Mouse (Mus musculus): ENCODE data around the gene Aqp9. TPM values are rescaled to one million over a fixed set of nuclear protein-coding genes. Genes with fewer than 3 reads are reported as not detected.

Gene Aqp9
- polyA plus RNA-seq, 1 experiment from 2014 or later, result 1.3 TPM

DNA sequence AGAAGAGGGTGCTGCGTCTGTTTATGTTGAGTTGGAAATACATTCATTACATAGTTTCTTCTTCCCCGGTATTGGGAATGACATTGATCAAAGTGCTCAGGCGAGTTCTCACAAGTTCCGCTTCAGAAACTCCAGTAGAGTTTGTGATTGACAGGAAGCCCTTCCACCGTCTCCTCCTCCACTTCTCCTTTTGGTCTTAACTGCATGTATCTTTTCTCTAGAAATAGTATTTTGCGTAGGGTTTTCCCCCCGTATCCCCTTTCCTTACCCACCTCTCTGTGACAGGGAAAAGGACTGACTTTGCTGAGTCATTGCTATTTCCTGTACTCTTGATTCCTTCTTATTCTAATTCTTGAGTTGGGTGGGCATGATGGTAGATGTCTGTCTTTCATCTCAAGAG lies 18.9 kb upstream of the Aqp9 start:
- H3K4me1 ChIP-seq (replicated peaks), result peaks cover 3% of the 10 kb centered on the region; the same call in 1 of the 2 replicates
- no peaks in the 10 kb centered on the region for H3K9me3 ChIP-seq
- no peaks in the 10 kb centered on the region for H3K36me3 ChIP-seq
- H3K27me3 ChIP-seq, result no peaks in the 10 kb centered on the region
- H3K4me2 ChIP-seq, result no peak overlapping the region
- 92% methylated on average over 7 of the region's 7 CpGs for WGBS
- ATAC-seq (ENCODE audit: low FRiP score, low read depth), result no peak
- H3K4me3 ChIP-seq, result no peak overlapping the region
- no peak overlapping the region for H3K9ac ChIP-seq
- no peak overlapping the region for H3K27ac ChIP-seq (replicated peaks)

DNA sequence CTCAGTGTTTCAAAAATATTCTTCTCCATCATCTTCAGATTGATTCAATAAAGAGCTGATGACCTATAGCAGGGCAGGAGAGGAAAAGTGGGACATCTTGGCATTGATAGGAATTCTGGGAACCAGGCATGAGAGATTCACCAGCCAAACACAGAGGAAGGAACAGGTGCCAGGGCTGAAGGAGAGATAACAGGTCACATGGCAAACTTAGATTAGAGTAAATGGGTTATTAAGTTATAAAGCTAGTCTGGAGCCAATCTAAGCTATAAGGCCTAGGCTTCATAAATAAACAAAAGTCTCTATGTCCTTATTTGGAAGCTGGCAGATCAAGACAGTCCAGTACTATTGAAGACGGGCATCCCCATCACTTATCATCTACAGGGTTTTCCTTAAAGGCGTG lies 17.3 kb upstream of the Aqp9 start:
- H3K4me2 ChIP-seq, result no peak overlapping the region
- ATAC-seq (ENCODE audit: low FRiP score, low read depth), result no peak
- no peak overlapping the region for H3K27ac ChIP-seq (replicated peaks)
- H3K4me3 ChIP-seq, result no peak overlapping the region
- H3K9me3 ChIP-seq, result no peaks in the 10 kb centered on the region
- H3K4me1 ChIP-seq (replicated peaks), result peaks cover 3% of the 10 kb centered on the region; the same call in 1 of the 2 replicates
- no peaks in the 10 kb centered on the region for H3K27me3 ChIP-seq
- H3K9ac ChIP-seq, result no peak overlapping the region
- H3K36me3 ChIP-seq, result no peaks in the 10 kb centered on the region
- WGBS, result 90% methylated on average over 2 of the region's 2 CpGs

DNA sequence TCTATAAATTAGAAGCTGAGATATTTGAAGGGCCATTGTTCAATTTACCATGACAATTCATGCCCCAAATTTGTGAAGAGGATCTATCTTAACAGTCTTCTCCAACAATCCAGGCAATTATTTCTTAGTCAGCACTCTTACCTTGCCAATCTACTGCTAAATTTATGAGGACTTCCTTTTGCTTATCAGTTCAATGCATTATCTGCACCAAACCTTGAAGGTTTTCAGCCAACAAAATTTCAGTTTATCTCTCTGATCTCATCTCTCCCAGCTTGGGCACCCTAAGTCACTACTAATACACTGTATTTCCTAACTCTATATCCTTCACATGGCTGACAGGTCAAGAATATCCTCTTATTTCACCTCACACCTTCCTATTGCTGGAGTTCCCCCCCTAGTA lies 16.8 kb upstream of the Aqp9 start:
- H3K4me2 ChIP-seq, result no peak overlapping the region
- peaks cover 3% of the 10 kb centered on the region; the same call in 1 of the 2 replicates for H3K4me1 ChIP-seq (replicated peaks)
- H3K36me3 ChIP-seq, result no peaks in the 10 kb centered on the region
- no peak overlapping the region for H3K4me3 ChIP-seq
- no peaks in the 10 kb centered on the region for H3K9me3 ChIP-seq
- H3K27ac ChIP-seq (replicated peaks), result no peak overlapping the region
- no peak for ATAC-seq (ENCODE audit: low FRiP score, low read depth)
- no peaks in the 10 kb centered on the region for H3K27me3 ChIP-seq
- no peak overlapping the region for H3K9ac ChIP-seq

DNA sequence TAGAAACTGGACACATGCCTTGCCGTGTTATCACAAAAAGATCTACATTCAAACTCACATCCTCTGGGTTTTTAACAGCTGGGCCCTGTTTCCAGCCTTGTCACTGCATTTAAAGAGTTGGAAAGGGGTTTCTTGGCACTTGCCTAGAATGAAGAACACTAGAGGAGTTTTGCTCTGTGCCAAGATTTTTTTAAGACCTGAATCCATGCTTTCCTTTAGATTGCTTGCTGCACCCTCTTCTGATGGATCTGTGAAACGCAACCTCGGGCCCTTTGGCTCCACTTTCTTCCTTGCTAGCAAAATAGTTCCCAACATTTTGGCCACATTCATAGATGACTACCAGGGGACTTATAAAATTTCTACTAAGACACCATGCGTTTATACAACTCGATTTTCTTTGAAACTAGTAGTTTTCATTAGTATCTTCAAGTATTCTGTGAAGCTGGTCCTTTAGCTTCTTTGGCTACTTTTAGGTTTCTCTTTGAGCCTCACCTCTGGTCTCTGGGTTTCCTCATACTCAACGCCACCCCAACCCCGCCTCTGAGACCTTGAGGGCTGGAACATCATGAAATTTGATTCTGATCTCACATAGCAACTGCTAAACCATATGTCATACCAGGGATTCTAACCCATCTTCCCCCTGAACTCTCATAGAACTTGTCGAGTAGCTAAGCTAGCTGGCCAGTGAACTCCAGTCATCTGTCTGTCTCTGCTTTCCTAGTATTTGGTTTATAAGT lies 11.7 kb upstream of the Aqp9 start:
- no peaks in the 10 kb centered on the region for H3K4me1 ChIP-seq (replicated peaks)

DNA sequence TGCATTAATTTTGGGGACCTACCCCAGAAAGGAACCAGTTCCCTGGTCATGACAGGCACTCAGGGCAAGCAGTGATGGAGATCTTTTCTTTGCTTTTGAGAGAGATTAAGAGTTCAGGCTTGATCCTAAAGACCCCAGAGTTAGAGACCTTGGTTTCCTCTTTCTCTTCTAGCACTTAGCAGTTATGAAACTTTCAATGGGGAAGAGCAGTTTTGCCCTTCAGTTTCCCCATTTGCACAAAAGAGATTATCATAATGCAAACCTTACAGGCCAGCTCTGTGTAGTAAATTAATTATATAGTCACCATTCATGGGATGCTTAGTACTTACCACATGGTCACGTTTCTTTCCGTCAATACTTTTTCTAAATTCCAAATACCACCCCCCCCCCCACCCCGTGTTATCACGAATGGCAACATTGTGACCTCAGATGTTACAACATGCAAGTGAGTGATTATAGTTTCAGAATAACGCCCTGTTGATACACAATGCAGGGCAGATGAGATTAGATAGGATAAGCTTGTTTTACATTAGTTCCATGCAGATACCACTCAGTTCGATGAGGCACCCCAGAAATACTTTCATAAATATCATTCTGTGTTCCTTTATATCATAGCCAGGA lies 10.9 kb upstream of the Aqp9 start:
- no peak for ATAC-seq (ENCODE audit: low FRiP score, low read depth)
- H3K4me1 ChIP-seq (replicated peaks), result no peaks in the 10 kb centered on the region

More for the DNA sequence above, 11.7 kb upstream of the Aqp9 start:
- Histone ChIP-seq H3K27ac (replicated peaks) (no peak overlapping the region), H3K9me3 (no peaks in the 10 kb centered on the region), H3K36me3 (no peaks in the 10 kb centered on the region), H3K4me2 (no peak overlapping the region), H3K4me3 (no peak overlapping the region), H3K27me3 (no peaks in the 10 kb centered on the region), H3K9ac (no peak overlapping the region)
- ATAC-seq (ENCODE audit: low FRiP score, low read depth), result no peak
- WGBS, result 80% methylated on average over 8 of the region's 8 CpGs

DNA sequence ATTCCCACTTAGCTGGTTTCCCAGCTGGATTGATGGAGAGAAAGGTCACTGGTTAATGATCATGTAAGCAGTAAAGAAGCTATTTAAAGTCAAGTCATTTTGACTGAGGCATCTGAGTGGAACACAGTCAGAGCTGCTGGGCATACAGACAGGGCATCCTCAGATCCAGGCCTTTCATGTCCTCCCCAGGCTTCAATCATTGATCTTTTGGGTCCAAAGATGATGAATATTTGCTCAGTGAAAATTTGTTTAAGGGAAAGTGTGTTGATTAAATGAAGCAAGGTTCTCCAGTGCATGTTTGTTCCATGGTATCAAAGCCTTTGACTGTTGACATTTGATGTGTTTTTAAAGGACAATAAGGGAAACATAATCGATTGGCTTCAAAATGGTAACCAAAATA lies 7.2 kb upstream of the Aqp9 start:
- no peak for ATAC-seq (ENCODE audit: low FRiP score, low read depth)
- no peak overlapping the region for H3K9ac ChIP-seq
- no peaks in the 10 kb centered on the region for H3K27me3 ChIP-seq
- H3K9me3 ChIP-seq, result no peaks in the 10 kb centered on the region
- WGBS, result 92% methylated on average over 1 of the region's 1 CpGs
- H3K36me3 ChIP-seq, result no peaks in the 10 kb centered on the region
- H3K4me1 ChIP-seq (replicated peaks), result no peaks in the 10 kb centered on the region
- no peak overlapping the region for H3K4me2 ChIP-seq
- no peak overlapping the region for H3K27ac ChIP-seq (replicated peaks)
- H3K4me3 ChIP-seq, result no peak overlapping the region

More for the DNA sequence above, 10.9 kb upstream of the Aqp9 start:
- Histone ChIP-seq H3K36me3 (no peaks in the 10 kb centered on the region), H3K27ac (replicated peaks) (no peak overlapping the region), H3K9ac (no peak overlapping the region), H3K4me2 (no peak overlapping the region), H3K9me3 (no peaks in the 10 kb centered on the region), H3K4me3 (no peak overlapping the region), H3K27me3 (no peaks in the 10 kb centered on the region)
- 84% methylated on average over 6 of the region's 6 CpGs for WGBS

DNA sequence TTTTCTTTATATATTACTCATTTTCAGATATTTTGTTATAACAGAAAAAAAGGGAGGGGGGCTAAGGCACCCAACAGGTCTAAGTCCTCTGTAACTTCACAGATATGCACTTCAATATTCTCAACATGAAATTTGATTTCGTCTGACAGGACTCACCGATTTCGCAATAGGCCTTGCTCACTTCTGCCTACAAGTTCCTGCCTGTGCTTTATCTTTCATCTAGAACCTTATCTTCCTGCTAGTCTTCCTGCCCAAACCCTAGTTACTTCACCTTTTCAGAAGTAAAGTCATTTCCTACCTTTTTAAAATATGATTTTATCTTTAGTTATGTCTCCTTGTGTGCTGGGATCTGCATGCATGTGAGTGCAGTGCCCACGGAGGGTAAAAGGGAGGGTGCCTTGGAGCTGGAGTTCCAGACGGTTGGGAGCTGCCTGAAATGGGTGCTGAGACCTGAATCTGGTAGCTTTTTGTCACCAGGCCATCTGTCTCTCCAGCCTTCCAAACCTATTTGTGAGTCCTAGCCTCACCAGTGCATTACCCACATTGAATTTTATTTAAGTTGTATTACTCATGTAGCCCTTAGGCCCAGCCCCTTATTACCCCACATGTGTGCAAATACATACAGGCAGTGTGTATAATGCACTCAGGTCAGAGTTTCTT lies 6.0 kb upstream of the Aqp9 start:
- Histone ChIP-seq H3K27ac (replicated peaks) (no peak overlapping the region), H3K9me3 (no peaks in the 10 kb centered on the region), H3K4me2 (no peak overlapping the region), H3K4me3 (no peak overlapping the region), H3K9ac (no peak overlapping the region), H3K4me1 (replicated peaks) (no peaks in the 10 kb centered on the region), H3K27me3 (no peaks in the 10 kb centered on the region), H3K36me3 (no peaks in the 10 kb centered on the region)
- ATAC-seq (ENCODE audit: low FRiP score, low read depth), result no peak
- WGBS, result 85% methylated on average over 5 of the region's 5 CpGs

DNA sequence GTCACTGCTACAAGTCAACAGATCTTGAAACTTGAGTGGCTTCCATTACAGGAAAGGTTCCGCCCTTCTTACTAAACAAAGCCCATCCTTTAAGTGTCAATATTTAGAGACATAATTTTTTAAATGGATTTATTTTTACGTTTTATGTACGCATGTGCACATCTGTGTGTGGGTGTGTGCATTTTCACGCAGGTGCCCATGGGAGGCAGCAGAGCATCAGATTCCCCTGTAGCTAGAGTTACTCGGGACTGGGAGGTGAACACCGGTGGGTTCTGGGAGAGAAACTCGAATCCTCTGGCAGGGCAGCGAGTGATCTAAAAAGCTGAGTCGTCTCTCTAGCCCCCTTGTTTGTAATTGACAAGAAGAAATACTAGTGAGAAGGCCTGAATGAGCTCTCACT lies 5.1 kb upstream of the Aqp9 start:
- WGBS, result 68% methylated on average over 9 of the region's 9 CpGs
- Histone ChIP-seq H3K27ac (replicated peaks) (no peak overlapping the region), H3K4me1 (replicated peaks) (peaks cover 5% of the 10 kb centered on the region; the same call in 1 of the 2 replicates), H3K9ac (no peak overlapping the region), H3K36me3 (no peaks in the 10 kb centered on the region), H3K27me3 (no peaks in the 10 kb centered on the region), H3K4me2 (no peak overlapping the region), H3K4me3 (no peak overlapping the region), H3K9me3 (no peaks in the 10 kb centered on the region)
- ATAC-seq (ENCODE audit: low FRiP score, low read depth), result no peak

DNA sequence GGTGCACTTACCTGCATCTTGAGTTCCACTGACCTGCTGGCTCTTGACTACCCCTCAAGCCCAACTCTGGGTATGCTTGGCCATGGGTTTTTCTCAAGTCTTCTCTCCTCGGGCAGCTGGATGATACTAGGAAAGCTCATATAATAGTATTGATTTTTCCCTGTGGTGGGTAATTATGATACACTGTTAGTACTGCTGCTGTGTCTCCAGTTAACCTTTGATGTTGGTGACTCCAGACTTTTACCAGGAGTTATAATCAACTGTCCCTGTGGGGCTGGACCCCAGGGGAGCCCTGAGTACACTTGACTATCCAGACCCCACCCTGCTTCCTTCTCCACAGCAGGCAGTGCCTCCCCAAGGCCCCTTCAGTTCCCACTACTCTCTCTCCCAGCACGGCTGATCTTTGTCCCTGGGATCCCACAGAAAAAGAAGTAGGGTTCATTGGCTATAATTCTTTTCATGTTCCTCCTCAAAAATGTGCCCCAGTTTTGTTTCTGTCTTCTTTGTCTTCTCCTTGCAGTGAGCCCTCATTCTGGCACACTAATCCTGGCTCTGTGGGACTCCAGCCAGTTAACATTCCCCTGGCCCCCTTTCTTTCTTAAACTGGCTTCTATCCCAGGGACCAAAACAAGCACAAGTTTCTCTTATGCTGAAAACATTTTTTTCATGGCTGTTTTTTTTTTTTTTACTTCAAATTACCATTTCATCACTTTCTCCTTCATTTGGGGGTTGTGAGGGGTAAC lies 838 bp downstream of the Aqp9 start:
- H3K4me1 ChIP-seq (replicated peaks), result peaks cover 14% of the 10 kb centered on the region
- no peaks in the 10 kb centered on the region for H3K36me3 ChIP-seq
- no peak for ATAC-seq (ENCODE audit: low FRiP score, low read depth)
- no peak overlapping the region for H3K4me2 ChIP-seq
- 27% methylated on average over 2 of the region's 2 CpGs for WGBS
- peak overlapping the region; percentile 72 for H3K27ac ChIP-seq (replicated peaks)
- H3K4me3 ChIP-seq, result no peak overlapping the region
- H3K27me3 ChIP-seq, result no peaks in the 10 kb centered on the region
- H3K9ac ChIP-seq, result no peak overlapping the region
- H3K9me3 ChIP-seq, result no peaks in the 10 kb centered on the region

DNA sequence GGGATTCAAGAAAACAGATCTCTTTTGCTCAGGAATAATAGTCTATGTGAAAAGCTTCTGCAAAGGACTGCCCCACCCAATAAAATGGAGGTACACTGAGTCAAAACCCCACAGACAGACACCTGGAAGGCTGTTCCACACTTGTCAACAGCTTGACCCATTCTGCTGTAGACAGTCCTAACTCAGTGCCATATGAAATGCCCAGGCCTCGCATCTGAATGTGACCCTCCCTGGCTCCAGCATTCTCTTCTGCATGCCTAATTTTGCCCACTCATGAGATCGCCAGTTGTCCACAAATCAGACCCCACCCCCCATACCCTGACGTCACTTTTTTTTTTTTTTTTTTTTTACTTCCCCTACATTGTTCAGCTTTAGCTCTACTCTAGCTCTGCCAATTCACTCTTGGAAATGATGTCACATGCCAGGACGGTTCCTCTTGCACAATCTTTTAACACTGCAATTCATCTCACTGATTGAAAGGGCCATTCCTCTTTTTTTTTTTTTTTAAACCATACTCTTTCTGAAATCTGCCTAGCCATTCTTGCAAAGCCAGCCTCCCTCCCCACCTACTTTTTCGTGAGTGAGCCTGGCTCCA lies 1.5 kb downstream of the Aqp9 start:
- peaks cover 14% of the 10 kb centered on the region for H3K4me1 ChIP-seq (replicated peaks)
- H3K4me2 ChIP-seq, result no peak overlapping the region
- WGBS, result 49% methylated on average over 5 of the region's 5 CpGs
- ATAC-seq (ENCODE audit: low FRiP score, low read depth), result 0 out of 2 replicates have a peak, but pooled peaks have one; percentile 34
- H3K36me3 ChIP-seq, result no peaks in the 10 kb centered on the region
- H3K9ac ChIP-seq, result no peak overlapping the region
- H3K9me3 ChIP-seq, result no peaks in the 10 kb centered on the region
- no peaks in the 10 kb centered on the region for H3K27me3 ChIP-seq
- H3K27ac ChIP-seq (replicated peaks), result peak overlapping the region; percentile 72
- no peak overlapping the region for H3K4me3 ChIP-seq

DNA sequence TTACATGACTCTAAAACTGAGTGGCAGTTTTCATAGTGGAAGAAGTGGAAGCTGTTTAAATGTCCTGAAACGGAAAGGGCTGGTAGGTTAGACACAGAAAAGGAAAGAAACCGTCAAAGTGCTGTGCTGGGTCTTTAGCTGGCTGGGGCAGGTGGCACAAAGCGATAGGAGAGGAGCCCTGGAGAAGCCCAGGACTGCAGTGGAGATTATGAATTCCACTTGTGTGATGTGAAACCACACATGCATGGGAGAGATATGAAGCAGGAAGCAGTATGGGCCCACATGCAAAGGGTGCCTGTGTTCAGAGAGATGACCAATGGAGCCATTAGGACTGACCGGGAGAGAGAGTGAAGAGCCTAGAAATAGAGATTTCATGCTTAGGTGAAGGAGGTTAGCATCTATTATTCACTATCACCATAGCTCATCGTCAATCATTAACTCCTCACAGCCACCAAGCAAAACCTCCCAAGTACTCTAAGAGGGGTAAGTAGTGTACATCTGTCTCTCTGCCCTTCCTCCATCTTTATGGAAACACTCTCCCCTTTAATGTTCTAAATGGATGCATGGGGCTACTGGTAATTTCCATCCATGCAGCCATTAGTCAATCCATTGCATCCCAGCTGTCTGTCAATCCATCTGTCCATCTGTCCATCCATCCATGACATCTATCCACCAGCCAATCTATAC lies 2.3 kb downstream of the Aqp9 start:
- no peak for ATAC-seq (ENCODE audit: low FRiP score, low read depth)
- Histone ChIP-seq H3K27me3 (no peaks in the 10 kb centered on the region), H3K4me3 (no peak overlapping the region), H3K4me1 (replicated peaks) (peaks cover 14% of the 10 kb centered on the region), H3K4me2 (no peak overlapping the region), H3K9me3 (no peaks in the 10 kb centered on the region), H3K36me3 (no peaks in the 10 kb centered on the region), H3K27ac (replicated peaks) (no peak overlapping the region), H3K9ac (no peak overlapping the region)
- WGBS, result 92% methylated on average over 5 of the region's 5 CpGs

All from hindbrain, embryonic 15.5 days (tissue).